Mouse (Mus musculus) spleen, adult 2 months (tissue): ENCODE measurements around the gene Btbd18. TPM values are rescaled to one million over a fixed set of nuclear protein-coding genes. Genes with fewer than 3 reads are reported as not detected.

ENCODE experiments used
- DNase-seq, 2 experiments: peaks; one replicate each; pipeline versions ENCODE4 v3.0.0 to v3.0.0-alpha.2; 2012 to 2021; ENCODE audit warnings: low spot score in 2 of 2, low read depth in 1 of 2
- H3K27ac ChIP-seq: fragments of 200-500 bp; 2 replicates; pipeline ENCODE4 v1.5.1; 2012; ENCODE audit warnings: low read length, inconsistent platforms; ENCODE audit not compliant: insufficient read depth
- H3K27me3 ChIP-seq: fragments of 200-500 bp; 2 replicates; pipeline ENCODE4 v1.6.1; 2012; ENCODE audit warnings: mild to moderate bottlenecking, moderate library complexity, low read length, inconsistent platforms; ENCODE audit not compliant: control insufficient read depth, insufficient read depth
- H3K36me3 ChIP-seq: fragments of 200-500 bp; 2 replicates; pipeline ENCODE4 v1.6.1; 2012; ENCODE audit warnings: mild to moderate bottlenecking, low read length, inconsistent platforms; ENCODE audit not compliant: control insufficient read depth, insufficient read depth
- H3K4me1 ChIP-seq: fragments of 200-500 bp; 2 replicates; pipeline ENCODE4 v1.6.1; 2011; ENCODE audit warnings: inconsistent platforms; ENCODE audit not compliant: control insufficient read depth, insufficient read depth, insufficient read length
- H3K4me3 ChIP-seq: fragments of 200-500 bp; 2 replicates; pipeline ENCODE4 v1.5.1; 2011; ENCODE audit warnings: mild to moderate bottlenecking, inconsistent platforms; ENCODE audit not compliant: insufficient read depth, insufficient read length; ENCODE audit errors: extremely low read depth
- CTCF ChIP-seq: fragments of 200-500 bp; IDR thresholded peaks from 2 replicates; pipeline ENCODE4 v1.5.1; 2011; ENCODE audit warnings: mild to moderate bottlenecking, inconsistent platforms; ENCODE audit not compliant: insufficient read depth, insufficient read length, insufficient replicate concordance; ENCODE audit errors: extremely low read depth
- POLR2A ChIP-seq: fragments of 200-500 bp; IDR thresholded peaks from 2 replicates; pipeline ENCODE4 v1.6.1; 2011; ENCODE audit warnings: low read depth, low read length, inconsistent platforms
- WGBS: fragments of 180-500 bp; shearing (Covaris S2); methylation state at CpG from one replicate; pipeline ENCODE4 v1.1.7; 2018; 5-methylcytosine and 5-hydroxymethylcytosine counted together
- polyA plus RNA-seq: library from polyadenylated mRNA; depleted of rRNA; stranded (reverse); fragments of >200 nt; gene quantifications from 2 replicates; pipeline ENCODE4 v1.2.3, GENCODE M21; 2012

The Btbd18 gene
- polyA plus RNA-seq, 1 experiment = not detected

GRCm38 (mm10) chr2:84677270-84677967, 18.5 kb downstream of the Btbd18 start:
- H3K27me3 ChIP-seq = no peaks in the 10 kb centered on the region
- WGBS = 9% methylated on average over 22 of the region's 22 CpGs
- TF ChIP-seq CTCF (0 out of 2 replicates have a peak, but pooled peaks have one; percentile 0), POLR2A (no peak)
- DNase-seq = no peak
- H3K27ac ChIP-seq = peak overlapping the region; percentile 61
- no peaks in the 10 kb centered on the region; the same call in 1 of the 2 replicates for H3K4me1 ChIP-seq
- H3K4me3 ChIP-seq = peak overlapping the region; percentile 58
- H3K36me3 ChIP-seq = peaks cover 12% of the 10 kb centered on the region

GRCm38 (mm10) chr2:84677968-84678880, 19.3 kb downstream of the Btbd18 start, which contains the start of the genes Gm28635 and Med19:
Gene Gm28635 (minus strand): TSS chr2:84678041.
Gene Med19 (plus strand): TSS chr2:84678402.
- Histone ChIP-seq H3K27ac (peak within 1 kb of the TSS; percentile 61), H3K4me3 (peak within 1 kb of the TSS; percentile 86), H3K27me3 (no peaks in the 10 kb centered on the region), H3K4me1 (no peaks in the 10 kb centered on the region; the same call in 1 of the 2 replicates), H3K36me3 (peaks cover 10% of the 10 kb centered on the region)
- WGBS = under 1% methylated on average over 43 of the region's 44 CpGs
- TF ChIP-seq CTCF (no peak), POLR2A (0 out of 2 replicates have a peak, but pooled peaks have one; percentile 29)
- DNase-seq = peak; percentile 88 to 99

- Histone ChIP-seq H3K4me1 (no peaks in the 10 kb centered on the region; the same call in 1 of the 2 replicates), H3K27me3 (no peaks in the 10 kb centered on the region), H3K27ac (peak within 1 kb of the TSS; percentile 27; the same call in 1 of the 2 replicates), H3K4me3 (peak within 1 kb of the TSS; percentile 86), H3K36me3 (peaks cover 7% of the 10 kb centered on the region)
- no peak for TF ChIP-seq CTCF
- no peak for TF ChIP-seq POLR2A
- WGBS = 19% methylated on average over 8 of the region's 8 CpGs
- no peak for DNase-seq
Observed at GRCm38 (mm10) chr2:84679016-84679415, 20.1 kb downstream of the Btbd18 start, which contains the start of gene Tmx2. Gene Tmx2 (minus strand): TSS chr2:84679140.

- no peak for DNase-seq
- 73% methylated on average over 6 of the region's 6 CpGs for WGBS
- Histone ChIP-seq H3K4me3 (no peak overlapping the region), H3K27me3 (no peaks in the 10 kb centered on the region), H3K27ac (peak overlapping the region; percentile 32; the same call in 1 of the 2 replicates), H3K36me3 (peaks cover 14% of the 10 kb centered on the region), H3K4me1 (no peaks in the 10 kb centered on the region)
- TF ChIP-seq CTCF = no peak
- TF ChIP-seq POLR2A = no peak
Observed at GRCm38 (mm10) chr2:84682605-84683183, 23.8 kb downstream of the Btbd18 start.

- Histone ChIP-seq H3K27me3 (no peaks in the 10 kb centered on the region), H3K4me1 (no peaks in the 10 kb centered on the region), H3K4me3 (no peak overlapping the region), H3K36me3 (peaks cover 42% of the 10 kb centered on the region), H3K27ac (no peak overlapping the region)
- no peak for DNase-seq
- TF ChIP-seq POLR2A (no peak), CTCF (no peak)
- WGBS = 78% methylated on average over 2 of the region's 2 CpGs
Observed at GRCm38 (mm10) chr2:84688080-84688844, 29.4 kb downstream of the Btbd18 start.

GRCm38 (mm10) chr2:84690050-84690449, 31.2 kb downstream of the Btbd18 start:
- no peaks in the 10 kb centered on the region for H3K4me1 ChIP-seq
- H3K4me3 ChIP-seq = no peak overlapping the region
- no peaks in the 10 kb centered on the region for H3K27me3 ChIP-seq
- TF ChIP-seq CTCF = no peak
- no peak for TF ChIP-seq POLR2A
- no peak overlapping the region for H3K27ac ChIP-seq
- peaks cover 48% of the 10 kb centered on the region for H3K36me3 ChIP-seq
- no peak for DNase-seq
- WGBS = 97% methylated on average over 12 of the region's 12 CpGs
